Mouse (Mus musculus) testis, postnatal 14 days (tissue): Measurements from ENCODE around the gene Traf3ip1.

Experiments used
- DNase-seq: peaks from one replicate; pipeline ENCODE4 v3.0.0; 2021; ENCODE audit warnings: low spot score

Traf3ip1 gene

DNA sequence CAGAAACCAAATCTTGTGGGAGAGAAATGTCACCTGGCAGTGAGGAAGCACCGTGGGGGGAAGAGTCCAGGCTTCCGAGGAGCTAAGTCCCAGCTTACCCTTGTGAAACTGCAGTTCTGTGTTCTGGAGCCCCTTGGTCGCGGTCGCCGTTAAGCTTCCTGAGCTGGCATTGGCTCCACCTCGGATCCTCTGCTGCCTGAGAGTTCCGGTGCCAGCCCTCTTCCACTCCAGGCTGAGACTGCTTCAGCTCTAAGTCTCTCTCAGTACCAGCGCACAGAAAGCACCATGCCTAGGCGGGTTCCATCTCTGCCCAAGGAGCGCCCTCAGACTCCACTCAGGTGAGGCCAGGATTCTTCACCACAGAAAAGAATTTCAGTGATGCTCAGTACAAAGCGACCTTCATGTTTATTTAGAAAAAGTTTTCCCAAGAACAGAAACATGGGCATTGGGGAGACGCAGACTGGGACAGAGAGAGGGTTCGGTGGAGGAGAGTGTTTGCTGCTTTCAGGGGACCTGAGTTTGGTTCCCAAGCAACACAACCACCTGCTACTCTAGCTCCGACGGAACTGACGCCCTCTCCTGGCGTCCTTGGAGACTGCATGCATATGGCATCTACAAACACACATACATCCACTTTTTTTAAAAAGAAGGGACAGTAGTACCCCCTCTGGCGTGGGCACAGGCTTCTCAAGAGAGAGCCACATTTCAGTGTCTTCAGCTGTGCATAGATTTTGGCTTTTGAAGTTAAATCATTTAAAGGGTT is 39.7 kb downstream of the Traf3ip1 start:
- DNase-seq, result no peak

DNA sequence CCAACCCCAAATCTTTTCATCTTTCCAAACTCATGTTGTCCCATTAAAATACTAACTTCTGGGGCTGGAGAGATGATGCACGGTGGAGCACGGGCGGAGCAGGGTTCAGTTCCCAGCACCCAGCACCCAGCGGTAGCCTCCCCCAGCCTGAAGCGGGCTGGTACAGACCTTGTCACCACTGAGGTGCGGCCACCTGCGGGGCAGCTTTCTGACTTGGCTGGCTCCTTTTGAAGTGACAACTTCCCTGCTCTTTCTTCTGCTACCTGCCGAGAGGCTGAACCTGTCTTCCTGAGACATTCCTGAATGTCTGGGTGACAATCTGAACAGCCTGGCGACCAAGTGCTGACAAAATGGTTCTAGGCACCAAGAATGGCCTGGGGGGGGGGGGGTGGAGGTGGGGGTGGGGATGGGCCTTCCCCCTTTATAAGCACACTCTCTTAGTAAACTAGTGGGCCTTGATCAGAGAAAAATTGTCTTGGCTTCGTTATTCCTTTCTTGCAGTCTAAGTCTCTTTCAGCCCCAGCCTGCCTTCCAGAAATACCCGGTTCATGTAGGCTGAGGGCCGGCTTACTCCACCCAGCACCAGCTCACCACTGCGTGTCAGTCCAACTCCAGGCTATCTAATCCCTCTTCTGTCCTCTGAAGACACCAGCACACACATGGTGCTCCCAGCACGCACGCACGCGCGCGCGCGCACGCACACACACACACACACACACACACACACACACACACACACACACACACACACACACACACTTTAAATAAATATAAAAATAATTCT is 43.5 kb downstream of the Traf3ip1 start:
- DNase-seq, result no peak

DNA sequence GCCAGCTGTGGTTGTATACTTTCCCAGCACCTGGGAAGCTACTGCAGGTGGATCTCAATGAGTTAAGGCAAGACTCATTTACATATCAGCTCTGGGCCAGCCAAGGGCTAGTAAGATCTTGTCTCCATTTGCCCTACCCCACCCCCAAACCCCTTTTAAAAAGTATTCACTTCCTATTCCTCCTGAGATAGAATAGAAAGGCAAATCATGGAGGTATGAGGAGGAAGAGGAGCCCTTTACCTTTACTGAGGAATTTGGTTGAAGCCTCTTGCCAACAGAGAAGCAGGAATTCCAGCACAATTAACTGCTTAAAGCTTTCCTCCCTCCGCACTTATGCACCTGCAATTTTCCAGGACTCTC is 44.1 kb downstream of the Traf3ip1 start:
- no peak for DNase-seq

DNA sequence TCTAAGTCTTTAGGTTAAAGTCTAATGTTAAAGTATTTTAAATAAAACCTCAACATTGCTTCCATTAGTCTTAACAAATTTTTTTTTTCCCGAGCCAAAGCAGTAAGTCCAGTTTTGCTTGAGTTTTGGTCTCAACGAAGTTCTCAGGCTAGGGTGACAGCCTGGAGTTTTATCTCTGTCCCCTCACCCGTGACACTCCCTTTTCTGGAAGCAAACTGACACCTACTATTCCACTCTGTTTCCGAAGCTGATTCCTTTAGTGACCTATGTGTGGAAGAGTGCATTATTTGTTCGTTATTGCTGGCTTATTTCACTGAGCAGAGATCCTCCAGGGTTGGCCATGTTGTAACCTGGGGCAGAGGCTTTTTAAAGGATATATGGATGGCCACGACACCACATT is 44.8 kb downstream of the Traf3ip1 start:
- no peak for DNase-seq

DNA sequence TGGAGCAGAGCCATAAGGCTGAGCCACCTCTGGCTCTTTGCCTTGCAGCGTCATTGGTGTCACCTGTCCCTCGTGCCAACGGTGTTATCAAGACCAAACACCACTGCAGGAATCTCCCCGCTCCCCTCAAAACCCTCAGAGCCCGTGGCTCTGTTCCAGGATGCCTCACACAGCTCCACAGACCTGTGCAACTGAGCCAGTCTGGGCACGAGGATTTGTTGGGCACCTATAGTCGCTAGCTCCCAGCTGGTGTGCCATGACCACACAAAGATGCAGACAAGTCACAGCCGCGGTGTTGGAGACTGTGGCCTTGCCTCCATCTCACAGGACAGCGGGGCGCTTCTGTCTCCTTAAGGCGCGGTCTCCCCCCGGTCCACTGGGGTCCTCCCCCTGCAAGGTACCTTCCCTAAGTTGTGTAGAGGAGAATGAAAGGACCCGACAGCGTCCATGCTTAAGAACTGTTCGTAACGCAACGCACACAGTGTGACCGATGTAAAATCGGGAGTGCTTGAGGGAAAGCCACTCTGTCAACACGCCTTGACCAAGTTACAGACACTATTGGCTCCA is 45.3 kb downstream of the Traf3ip1 start:
- DNase-seq, result peak; percentile 43

DNA sequence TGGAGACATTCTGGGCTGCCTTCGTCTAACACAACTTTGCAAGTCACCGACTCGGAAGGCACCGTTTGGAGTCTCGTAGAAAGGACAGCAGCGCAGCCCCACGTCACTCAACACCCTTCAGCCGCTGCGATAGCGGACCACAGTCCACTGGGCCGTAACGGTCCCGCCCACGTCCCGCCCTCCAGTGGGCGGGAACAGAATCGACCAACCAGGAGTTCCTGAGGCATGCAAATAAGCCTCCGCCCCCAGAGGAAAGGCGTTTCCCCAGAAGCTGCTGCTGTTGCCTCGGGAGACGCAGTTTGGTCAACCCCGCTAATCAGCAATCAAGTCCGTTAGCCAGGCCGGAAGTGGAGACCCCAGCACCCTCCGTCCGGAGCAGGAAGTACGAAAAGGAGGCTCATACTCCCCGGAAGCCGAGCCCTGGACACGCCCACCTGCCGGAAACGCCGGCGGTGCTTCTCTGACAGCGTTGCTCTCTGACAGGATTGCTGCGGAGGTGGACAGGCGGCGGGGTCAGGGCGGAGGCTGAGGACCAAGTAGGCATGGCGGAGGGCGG is 45.9 kb downstream of the Traf3ip1 start, which contains the start of gene Asb1:
Gene Asb1 (plus strand): TSS at position 274 of the 556 bp plus-strand sequence.
- peak; percentile 97 for DNase-seq

DNA sequence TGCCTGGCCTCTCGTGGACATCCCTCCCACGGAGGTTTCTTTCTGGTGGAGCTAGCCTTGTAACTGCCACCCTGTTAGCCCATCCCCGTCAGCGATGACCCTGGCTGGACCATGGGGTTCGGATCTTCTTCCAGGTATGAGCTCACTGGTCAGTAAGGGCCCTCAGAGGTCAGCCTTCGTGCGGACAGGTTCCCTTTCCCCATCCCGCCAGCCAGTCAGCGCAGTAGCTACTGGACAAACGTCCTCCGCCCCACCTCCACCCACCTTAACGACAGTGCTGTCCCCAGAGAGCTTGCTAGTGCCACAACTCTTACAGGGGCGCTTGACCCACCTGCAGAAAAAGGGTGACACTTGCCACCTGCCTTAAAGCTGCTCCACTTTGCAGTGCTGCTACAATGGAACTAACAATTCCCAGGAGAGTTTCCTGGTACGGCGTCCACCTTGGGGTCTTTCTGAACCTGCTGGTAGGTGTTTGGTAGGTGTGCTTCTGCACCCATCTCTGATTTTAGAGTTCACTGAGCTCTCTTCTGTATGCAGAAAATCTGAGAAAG is 46.7 kb downstream of the Traf3ip1 start:
- DNase-seq, result peak; percentile 33

DNA sequence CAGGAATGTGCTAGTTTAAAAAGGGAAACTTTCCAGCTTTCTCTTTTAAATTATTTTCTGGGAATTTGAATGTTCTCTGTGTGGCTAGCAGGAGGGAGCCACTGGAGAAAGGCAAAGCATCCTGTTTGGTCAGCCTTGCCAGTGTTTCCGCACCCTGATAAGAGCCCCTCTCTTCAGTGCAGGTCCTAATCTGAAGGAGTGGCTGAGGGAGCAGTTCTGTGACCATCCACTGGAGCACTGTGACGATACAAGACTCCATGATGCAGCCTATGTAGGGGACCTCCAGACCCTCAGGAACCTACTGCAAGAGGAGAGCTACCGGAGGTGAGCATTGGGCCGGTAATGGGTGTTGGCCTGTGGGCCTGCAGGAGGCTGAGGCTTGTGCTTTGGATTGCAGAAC is 49.5 kb downstream of the Traf3ip1 start:
- DNase-seq, result no peak

DNA sequence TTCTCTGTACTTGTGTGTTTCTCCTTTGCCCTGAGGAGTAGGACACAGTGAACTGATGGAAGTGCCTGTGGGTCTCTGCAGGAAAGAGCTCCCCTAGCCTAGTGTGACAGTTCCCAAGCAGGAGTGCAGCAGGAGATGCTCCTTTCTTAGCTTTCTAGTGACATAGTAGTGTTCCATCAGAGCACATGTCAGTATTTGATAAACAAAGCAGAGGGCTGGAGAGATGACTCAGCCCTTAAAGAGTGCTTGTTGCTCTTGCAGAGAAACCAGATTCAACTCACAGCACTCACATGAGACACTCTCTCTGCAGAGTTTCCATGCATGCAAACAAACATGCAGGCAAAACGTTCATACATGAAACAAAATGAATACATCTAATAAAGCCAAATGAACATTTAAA is 50.8 kb downstream of the Traf3ip1 start:
- DNase-seq, result no peak

DNA sequence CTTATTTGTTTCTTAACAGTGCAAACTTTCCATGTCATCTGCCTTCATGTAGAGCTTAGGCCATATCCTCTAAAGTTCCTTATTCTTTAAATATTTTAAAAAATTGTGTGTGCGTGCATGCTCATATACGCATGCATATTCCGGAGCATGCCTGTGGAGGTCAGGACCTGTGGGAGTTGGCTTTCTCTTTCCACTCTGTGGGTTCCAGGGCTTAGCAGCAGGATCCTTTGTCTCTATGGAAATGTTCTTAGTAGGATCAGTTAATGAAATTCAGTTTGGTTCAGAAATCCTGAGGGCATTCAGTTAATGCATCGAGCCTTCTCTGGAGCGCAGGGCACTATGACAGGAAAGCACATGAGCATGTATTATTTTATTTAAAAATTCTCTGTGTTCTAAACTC is 53.1 kb downstream of the Traf3ip1 start:
- no peak for DNase-seq

DNA sequence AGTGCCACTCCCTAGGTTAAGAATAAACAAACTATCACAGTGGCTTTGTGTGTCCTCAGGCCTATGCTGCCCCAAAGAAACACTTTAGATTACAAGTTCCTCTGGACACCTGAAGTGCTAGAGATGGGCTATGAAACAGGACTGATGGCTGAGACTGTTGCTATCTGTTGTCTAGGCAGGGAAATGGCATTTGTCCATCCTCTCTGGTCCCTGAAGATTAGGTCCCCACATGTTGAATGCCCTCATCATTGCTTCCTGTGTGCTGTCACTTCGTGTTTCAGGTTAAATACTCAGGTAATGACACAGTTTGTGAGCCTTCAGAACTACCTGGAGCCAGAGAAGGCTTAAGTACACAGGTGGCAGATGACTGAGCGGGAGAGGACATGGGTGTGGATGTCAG is 54.6 kb downstream of the Traf3ip1 start:
- DNase-seq, result no peak

DNA sequence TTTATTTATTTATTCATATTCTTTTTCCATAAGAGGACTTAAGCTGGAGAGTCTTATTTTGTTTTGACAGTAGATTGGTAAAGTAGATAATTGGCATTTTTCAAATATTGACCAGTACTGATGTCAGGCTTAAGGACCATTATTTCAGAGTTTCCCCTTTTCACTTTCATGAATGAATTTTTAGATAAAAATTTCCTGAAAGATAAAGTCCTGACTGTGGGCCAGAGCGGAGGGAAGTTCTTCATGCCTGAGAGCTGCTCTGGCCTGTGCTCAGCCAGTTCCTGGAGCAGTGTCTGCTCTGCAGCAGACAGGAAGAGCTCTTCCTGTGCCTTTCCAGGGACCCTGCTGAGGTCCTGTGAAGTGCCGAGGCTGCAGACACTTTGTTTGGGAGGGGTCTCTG is 62.7 kb downstream of the Traf3ip1 start:
- no peak for DNase-seq

DNA sequence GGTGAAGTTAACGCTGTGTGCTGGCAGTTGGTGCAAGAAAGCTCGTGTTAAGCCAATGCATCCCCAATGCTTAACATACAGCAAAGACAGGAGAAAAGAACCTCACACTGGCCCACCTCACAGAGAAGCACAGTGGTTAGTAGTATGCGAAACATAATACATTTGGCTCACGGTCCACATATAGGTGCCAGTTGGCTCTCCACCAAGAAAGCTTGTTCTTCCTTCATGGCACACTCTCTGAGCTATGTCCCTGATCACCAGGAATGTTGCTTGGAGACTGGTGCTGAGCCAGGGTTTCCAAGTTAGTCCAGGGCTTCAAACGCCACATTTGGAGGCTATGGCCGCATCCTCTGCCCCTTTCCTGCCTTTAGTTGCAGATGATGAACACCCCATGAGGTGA is 66.8 kb downstream of the Traf3ip1 start:
- no peak for DNase-seq

DNA sequence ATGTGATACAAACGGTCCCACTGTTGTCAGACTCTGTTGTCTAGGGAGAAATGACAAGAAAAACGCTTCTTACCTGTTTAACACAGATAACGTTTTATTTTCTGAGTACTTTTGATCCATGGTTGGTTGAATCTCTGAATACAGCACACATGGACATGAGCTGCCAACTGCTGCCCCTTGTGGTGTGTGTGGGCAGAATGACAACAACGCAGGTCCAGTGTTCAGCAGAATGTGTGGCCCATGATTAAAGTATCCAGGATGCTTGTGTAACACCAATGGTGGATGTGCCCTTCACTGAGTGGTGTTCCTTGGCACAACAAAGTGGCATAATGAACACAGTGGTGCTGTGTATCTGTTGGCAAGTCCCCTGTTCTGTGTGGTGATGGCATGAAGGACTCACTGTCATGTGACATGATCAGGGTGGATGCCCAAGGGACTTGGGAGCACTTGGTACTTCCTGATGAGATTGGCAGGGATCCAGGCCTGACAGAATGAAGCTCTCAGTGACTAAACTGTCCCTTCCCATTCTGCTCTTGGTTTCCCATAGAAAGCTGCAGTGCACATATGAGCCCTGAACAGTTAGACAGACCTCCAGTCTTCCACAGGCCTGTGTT is 68.6 kb downstream of the Traf3ip1 start:
- DNase-seq, result no peak

DNA sequence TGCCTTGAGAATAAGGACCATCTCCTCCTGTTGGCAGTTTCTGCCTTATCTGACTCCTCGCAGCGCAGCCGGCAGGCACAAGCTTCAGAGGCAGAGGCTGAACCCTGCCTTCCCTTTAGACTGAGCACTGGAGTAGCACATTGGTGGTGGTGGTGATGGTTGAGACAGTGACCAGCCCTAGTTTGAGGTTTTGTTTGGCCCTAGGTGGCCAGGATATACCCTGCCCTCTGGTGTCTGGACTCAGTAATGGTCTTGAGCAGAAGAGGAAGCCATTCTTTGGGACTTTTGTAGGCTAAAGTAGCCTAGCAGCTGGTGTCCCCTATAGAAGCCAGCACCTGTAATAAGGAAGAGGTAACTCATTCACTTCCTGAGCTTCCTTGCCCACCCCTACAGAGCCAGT is 69.6 kb downstream of the Traf3ip1 start:
- no peak for DNase-seq

DNA sequence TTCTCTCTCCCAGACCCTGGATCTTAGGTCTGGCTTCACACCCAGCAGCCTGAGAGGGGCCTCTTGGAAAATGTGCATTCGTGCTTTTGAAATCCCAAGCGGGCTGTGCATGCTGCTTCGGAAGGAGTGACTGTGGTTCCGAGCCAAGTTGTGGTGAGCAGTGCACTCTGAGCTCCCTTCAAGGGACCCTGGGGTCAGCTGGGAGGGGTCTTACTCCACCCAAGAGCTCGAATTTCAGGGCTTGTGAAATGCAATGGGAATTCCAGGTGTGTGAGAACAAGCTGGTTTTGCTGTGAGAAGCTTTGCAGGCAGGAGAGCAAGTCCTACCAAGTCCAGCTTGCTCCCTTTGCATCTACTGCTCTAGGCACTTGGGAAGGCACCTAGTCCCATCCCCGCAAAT is 70.2 kb downstream of the Traf3ip1 start:
- DNase-seq, result no peak

DNA sequence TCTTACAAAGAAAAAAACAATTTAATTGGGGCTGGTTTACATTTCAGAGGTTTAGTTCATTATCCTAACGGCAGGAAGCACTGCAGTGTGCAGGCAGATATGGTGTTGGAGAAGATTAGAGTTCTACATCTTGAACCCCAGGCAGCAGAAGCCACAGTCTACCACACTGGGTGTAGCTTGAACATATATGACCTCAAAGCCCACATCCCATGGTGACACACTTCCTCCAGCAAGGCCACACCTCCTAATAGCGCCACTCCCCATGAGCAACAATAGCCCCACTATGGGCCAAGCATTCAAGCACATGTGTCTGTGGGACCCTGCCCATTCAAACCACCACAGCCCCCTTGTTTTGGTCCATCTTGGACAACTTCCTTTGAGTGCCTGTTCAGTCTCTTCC is 72.8 kb downstream of the Traf3ip1 start:
- no peak for DNase-seq

DNA sequence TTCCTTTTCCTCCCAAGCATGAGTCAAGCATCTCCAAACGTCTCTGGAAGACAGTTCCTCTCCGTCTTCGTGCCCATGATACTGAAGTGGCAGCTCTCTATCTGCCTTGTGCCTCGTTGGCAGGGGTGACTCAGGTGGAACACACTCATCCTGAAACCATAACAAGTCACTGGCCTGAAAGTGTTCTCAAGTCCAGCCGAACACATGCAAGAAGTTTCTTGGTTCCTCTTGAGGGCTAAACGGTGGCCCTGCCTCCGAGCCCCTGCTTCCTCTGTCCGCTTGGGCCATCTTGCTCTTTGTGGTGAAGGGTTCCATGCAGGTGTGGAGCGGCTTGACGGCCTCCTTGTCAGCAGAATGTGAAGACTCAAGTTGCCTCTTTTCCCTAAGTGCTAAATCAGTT is 78.0 kb downstream of the Traf3ip1 start:
- no peak for DNase-seq

DNA sequence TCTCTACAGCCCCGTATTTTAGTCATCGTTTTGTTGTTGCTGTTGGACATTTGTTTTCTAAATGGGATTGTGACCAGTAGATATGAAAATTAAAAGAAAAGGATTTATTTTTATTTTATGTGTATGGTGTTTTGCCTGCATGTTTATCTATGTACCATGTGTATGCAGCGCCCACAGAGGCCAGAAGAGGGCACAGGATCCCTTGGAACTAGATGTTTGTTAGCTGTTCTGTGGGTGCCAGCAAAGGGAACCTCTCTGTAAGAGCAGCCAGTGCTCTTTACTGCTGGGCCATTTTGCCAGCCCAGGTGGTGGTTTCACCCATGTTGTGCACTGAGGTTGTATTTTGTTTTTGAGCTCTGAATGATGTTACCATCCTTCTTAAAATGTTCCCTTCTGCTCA is 79.8 kb downstream of the Traf3ip1 start:
- no peak for DNase-seq

DNA sequence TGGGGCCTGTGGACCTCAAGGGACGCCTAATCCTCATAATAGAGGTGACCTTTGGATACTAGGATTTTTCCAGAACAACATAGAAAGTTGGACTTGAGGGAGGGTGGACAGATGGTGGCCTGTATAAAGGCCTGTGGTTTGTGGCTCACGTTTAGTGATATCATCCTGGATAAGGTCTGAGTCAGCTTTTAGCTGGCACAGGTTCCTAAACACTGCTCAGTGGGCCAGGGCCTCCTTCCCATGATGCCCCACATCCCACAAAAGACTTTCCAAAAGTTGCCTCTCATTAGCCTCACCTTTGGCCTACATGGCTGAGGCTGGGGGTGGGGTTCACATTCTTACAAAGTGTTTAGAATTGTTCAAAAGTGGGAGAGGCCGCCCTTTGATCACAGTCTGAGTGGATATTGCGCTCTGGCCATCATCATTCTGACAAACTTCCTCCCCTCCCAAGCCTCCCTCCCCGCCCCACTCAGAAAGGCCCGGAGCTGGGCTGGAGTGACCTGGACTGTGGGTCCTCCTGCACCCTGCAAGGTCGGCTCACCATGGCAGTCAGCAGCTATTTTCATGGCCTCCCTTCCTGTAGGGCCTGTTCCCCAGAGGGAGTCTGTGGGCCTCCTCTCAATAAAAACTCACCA is 83.6 kb downstream of the Traf3ip1 start:
- no peak for DNase-seq
